Mouse (Mus musculus) lung, adult 2 months (tissue): ENCODE data around the gene Foxp1.

Source experiments
- CTCF ChIP-seq: fragments of 200-500 bp; IDR thresholded peaks from 2 replicates; pipeline ENCODE4 v1.5.1; 2011; ENCODE audit warnings: mild to moderate bottlenecking, low read length, control low read depth; ENCODE audit not compliant: insufficient read depth
- POLR2A ChIP-seq: fragments of 200-500 bp; IDR thresholded peaks from 2 replicates; pipeline ENCODE4 v1.6.1; 2011; ENCODE audit warnings: low read depth, mild to moderate bottlenecking, control low read depth, low read length, borderline replicate concordance; ENCODE audit errors: extremely low read depth

DNA sequence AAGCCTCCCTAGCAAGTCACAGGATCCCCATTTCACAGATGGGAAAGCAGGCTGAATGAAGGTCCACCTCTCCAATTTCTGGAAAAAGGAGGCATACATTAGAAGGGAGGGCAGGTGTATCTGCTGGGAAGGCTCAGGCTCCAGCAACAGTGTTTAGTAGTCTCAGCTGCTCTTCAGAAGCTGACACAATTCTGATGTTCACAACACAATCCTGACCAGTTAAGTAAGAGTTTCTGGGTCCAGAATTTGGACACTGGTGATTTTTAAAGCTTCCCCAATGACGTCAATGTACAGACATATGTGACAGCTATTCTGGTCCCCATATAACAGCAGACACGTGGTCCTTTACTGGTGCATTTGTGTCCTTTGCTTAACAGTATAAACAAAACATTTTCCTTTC is 169.1 kb downstream of the Foxp1 start:
- TF ChIP-seq POLR2A, result no peak
- TF ChIP-seq CTCF, result no peak
